Mouse (Mus musculus) testis, adult 2 months (tissue): ENCODE data around the gene Hhip. TPM values are rescaled to one million over a fixed set of nuclear protein-coding genes. Genes with fewer than 3 reads are reported as not detected.

Experiments used
- H3K27ac ChIP-seq: fragments of 200-500 bp; 2 replicates; pipeline ENCODE4 v1.5.1; 2012; ENCODE audit warnings: low read depth, low read length; ENCODE audit not compliant: control insufficient read depth, insufficient read depth
- H3K27me3 ChIP-seq: fragments of 200-500 bp; 2 replicates; pipeline ENCODE4 v1.6.1; 2012; ENCODE audit warnings: mild to moderate bottlenecking, low read length, moderate library complexity; ENCODE audit not compliant: control insufficient read depth, insufficient read depth
- H3K36me3 ChIP-seq: fragments of 200-500 bp; 2 replicates; pipeline ENCODE4 v1.6.1; 2012; ENCODE audit warnings: mild to moderate bottlenecking, low read length; ENCODE audit not compliant: control insufficient read depth, insufficient read depth
- H3K4me1 ChIP-seq: fragments of 200-500 bp; 2 replicates; pipeline ENCODE4 v1.6.1; 2012; ENCODE audit warnings: low read length; ENCODE audit not compliant: control insufficient read depth, insufficient read depth
- H3K4me3 ChIP-seq: fragments of 200-500 bp; 2 replicates; pipeline ENCODE4 v1.5.1; 2012; ENCODE audit warnings: low read depth, mild to moderate bottlenecking, low read length, moderate library complexity, mixed read lengths; ENCODE audit not compliant: control insufficient read depth
- CTCF ChIP-seq: fragments of 200-500 bp; IDR thresholded peaks from 2 replicates; pipeline ENCODE4 v1.5.1; 2012; ENCODE audit warnings: low read depth, mild to moderate bottlenecking, inconsistent platforms, low read length, moderate library complexity; ENCODE audit not compliant: control insufficient read depth, insufficient read depth, insufficient replicate concordance
- POLR2A ChIP-seq: fragments of 200-500 bp; IDR thresholded peaks from 2 replicates; pipeline ENCODE4 v1.6.1; 2012; ENCODE audit warnings: low read depth, mild to moderate bottlenecking, inconsistent platforms, low read length, moderate library complexity; ENCODE audit not compliant: control insufficient read depth
- polyA plus RNA-seq: library from polyadenylated mRNA; depleted of rRNA; stranded (reverse); fragments of >200 nt; gene quantifications from 2 replicates; pipeline ENCODE4 v1.2.3, GENCODE M21; 2012; rRNA removed

The Hhip gene
- polyA plus RNA-seq, result 0.35 and 0.53 TPM in 2 replicates

DNA sequence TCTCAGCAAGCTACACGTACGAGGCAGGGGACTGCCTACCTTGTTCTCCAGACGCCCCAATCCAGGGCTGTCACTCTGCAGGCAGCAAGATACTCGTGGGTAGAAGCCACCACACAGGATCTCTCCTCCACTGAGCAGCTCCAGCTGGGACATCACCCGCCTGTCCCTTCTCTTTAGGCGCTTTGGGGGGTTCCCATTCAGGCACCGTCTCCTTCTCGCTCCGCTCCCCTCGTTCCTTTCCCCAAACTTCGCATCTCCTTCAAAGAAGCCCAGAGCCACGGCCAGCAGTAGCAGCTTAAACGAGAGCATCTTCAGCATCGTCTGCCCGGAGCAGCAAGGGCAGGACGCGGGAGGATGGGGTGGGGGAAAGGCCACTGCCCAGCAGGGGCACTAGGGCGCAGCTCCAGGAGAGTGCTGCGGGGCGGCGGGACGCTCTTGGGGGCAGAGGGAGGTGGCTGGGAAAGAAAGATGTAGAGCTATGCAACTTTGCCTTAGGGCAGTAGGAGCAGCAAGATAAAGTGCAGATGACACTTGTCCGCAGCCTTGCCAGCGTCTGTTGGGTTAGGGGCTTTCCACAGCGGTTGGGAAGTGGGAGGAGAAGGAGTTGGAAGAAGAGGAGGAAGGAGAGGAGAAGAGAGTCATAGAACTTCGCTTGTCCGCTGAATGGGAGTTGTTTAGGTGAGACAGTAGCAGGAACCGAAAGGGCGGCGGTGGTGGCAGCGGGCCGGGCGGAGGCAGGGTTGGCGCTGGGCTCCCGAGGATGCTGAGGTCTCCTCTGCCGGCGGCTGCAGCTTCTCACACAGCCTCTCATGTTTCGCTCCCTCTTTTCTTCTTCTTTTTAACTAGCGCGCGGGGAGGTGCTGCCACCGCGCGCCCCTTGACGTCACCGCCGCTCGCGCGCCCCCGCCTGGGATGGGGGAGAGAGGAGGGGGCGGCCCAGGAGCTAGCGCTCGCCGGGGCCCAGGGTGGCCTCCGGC lies at the start of gene Hhip:
Hhip (minus strand) TSS at position 809 of the 977 bp plus-strand sequence.
- Histone ChIP-seq H3K4me3 (peak within 1 kb of the TSS; percentile 83), H3K36me3 (no peaks in the 10 kb centered on the region), H3K27me3 (no peaks in the 10 kb centered on the region), H3K4me1 (peaks cover 10% of the 10 kb centered on the region), H3K27ac (no peak within 1 kb of the TSS)
- TF ChIP-seq CTCF, result no peak
- no peak for TF ChIP-seq POLR2A

DNA sequence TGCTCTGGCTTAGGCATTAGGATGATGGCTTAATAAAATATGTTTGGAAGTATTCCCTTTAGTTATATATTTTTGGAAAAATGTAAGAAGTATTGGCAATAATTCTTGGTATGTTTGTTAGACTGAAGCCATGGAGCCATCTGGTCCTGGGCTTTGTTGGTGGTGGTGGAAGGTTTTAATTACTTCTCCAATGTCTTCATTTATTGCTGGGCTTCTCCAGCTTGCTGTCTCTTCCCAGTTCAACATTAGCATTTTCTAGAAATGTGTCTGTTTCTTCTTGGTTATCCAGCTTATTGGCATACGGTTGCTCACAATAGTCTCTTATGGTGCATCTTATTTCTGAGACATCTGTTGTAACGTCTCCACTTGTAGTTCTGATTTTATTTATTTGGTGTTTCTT lies 29.2 kb upstream of the Hhip start:
- H3K36me3 ChIP-seq, result no peaks in the 10 kb centered on the region
- TF ChIP-seq CTCF (no peak), POLR2A (no peak)
- no peak overlapping the region for H3K4me3 ChIP-seq
- no peak overlapping the region for H3K27ac ChIP-seq
- H3K4me1 ChIP-seq, result no peaks in the 10 kb centered on the region
- H3K27me3 ChIP-seq, result no peaks in the 10 kb centered on the region

DNA sequence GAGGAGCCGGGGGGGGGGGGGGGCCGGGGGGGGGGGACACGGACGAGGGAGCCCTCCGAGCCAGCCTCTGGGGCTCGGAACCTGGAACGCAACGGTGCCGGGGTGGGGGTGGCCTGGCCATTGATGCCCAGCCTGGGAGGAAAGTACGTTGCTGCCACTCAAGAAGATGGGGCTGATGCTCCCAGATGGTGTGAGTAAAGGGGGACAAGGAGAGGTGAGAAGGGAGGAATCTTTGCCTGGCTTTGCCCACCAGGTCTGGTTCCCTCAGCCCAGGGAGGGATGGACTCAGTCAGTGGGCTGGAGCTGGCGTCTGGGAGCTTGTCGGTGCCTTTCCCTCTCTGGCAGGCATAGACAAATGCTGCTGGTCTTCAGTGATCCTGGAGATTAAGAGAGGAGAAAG lies 387 bp upstream of the Hhip start:
- H3K27me3 ChIP-seq, result no peaks in the 10 kb centered on the region
- TF ChIP-seq CTCF (no peak), POLR2A (no peak)
- H3K27ac ChIP-seq, result no peak overlapping the region
- H3K36me3 ChIP-seq, result no peaks in the 10 kb centered on the region
- peaks cover 10% of the 10 kb centered on the region for H3K4me1 ChIP-seq
- H3K4me3 ChIP-seq, result peak overlapping the region; percentile 59

DNA sequence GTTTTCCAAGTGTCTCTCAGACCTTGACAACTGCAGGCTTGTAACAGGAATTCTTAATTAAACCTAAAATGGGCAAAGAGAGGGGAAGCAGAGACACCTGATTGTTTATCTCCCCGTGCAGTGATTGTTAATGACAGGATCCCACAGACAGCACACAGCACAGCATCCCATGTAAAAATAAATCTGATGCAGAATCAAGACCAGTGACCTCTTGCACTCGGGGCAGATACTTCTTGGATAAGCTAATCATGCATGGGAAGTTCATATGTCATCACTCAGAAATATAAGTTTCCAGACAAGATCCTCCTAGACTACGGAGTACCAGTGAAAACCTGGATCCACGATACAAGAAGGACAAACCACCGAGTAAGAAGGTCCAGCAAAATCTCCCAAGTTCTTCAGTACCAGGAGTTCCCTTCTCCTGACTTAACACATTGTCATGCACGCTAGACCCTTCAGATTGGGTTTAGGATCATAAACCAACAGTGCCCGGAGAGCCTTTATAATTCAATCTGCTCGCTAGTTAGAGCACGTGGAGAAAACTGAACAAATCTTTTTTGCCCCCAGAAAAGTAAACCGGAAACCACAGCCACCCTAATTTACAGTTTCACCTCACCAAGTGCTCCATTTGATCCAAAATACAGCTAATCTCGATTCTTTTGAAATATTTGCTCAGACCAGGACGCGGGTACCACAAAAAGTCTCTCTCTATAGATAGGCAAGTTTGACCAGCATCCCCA lies 1.3 kb downstream of the Hhip start:
- Histone ChIP-seq H3K36me3 (no peaks in the 10 kb centered on the region), H3K4me3 (no peak overlapping the region), H3K27ac (no peak overlapping the region), H3K4me1 (peaks cover 10% of the 10 kb centered on the region), H3K27me3 (no peaks in the 10 kb centered on the region)
- TF ChIP-seq POLR2A (no peak), CTCF (no peak)

GRCm38 (mm10) chr8:80055777-80056176 lies 2.0 kb downstream of the Hhip start:
- no peak overlapping the region for H3K4me3 ChIP-seq
- no peak for TF ChIP-seq POLR2A
- TF ChIP-seq CTCF, result no peak
- peaks cover 10% of the 10 kb centered on the region for H3K4me1 ChIP-seq
- no peaks in the 10 kb centered on the region for H3K27me3 ChIP-seq
- no peak overlapping the region for H3K27ac ChIP-seq
- H3K36me3 ChIP-seq, result no peaks in the 10 kb centered on the region

DNA sequence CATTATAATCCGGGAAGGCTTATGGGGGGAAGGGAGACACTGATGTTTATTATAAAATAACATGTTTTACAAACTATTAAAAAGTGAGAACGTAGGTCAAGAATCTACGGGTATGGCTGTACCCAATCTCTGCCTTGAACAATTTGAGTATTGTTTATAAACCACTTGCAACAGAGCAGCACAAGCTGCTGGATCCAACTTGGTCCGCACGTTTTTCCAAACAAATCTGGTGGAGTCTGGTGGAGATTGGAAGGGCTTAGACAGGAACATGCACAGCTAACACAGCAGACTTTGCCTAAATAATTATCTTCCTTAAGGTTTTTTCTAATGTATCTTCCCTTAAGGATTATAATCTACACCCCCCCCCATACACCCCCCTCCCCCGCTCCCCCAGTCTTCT lies 2.7 kb downstream of the Hhip start:
- H3K4me3 ChIP-seq, result no peak overlapping the region
- H3K36me3 ChIP-seq, result no peaks in the 10 kb centered on the region
- no peak for TF ChIP-seq POLR2A
- TF ChIP-seq CTCF, result no peak
- no peaks in the 10 kb centered on the region for H3K27me3 ChIP-seq
- peaks cover 10% of the 10 kb centered on the region for H3K4me1 ChIP-seq
- no peak overlapping the region for H3K27ac ChIP-seq

DNA sequence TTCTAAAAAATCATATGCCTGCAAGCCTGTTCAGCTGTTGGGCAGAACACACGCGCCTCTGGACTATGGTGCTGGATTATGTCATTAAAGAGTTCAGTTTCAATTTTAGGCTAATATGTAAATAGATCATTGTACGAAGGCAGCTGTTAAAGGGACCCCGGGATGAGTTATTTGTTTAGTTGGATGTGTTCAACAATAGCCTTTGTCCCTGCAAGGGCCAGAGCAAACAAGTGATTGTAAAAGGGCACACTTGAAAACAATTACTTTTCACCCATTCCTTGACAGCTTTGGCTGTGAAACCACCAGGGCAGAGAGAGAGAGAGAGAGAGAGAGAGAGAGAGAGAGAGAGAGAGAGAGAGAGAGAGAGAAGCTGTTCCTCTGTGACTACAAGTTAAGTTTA lies 3.6 kb downstream of the Hhip start:
- no peak overlapping the region for H3K4me3 ChIP-seq
- H3K36me3 ChIP-seq, result no peaks in the 10 kb centered on the region
- TF ChIP-seq POLR2A, result no peak
- no peak for TF ChIP-seq CTCF
- H3K27ac ChIP-seq, result no peak overlapping the region
- H3K27me3 ChIP-seq, result no peaks in the 10 kb centered on the region
- H3K4me1 ChIP-seq, result peaks cover 10% of the 10 kb centered on the region
